Mouse (Mus musculus) myocyte (in vitro differentiated cells): ENCODE results near the gene Anks1b.

Source experiments
- MYOD1 ChIP-seq, 3 experiments: IDR thresholded peaks; one replicate each; pipeline ENCODE4 v1.6.1; 2011; ENCODE audit warnings: control low read depth in 2 of 3, low read depth in 2 of 3, mild to moderate bottlenecking in 2 of 3, moderate library complexity in 1 of 3; ENCODE audit not compliant: insufficient read length in 2 of 3, control insufficient read depth in 1 of 3
- POLR2A ChIP-seq: IDR thresholded peaks from one replicate; pipeline ENCODE4 v1.6.1; 2011; ENCODE audit warnings: low read depth, mild to moderate bottlenecking, control low read depth, moderate library complexity; ENCODE audit not compliant: insufficient read length
- TCF12 ChIP-seq: IDR thresholded peaks from one replicate; pipeline ENCODE4 v1.6.1; 2011; ENCODE audit warnings: mild to moderate bottlenecking, control low read depth; ENCODE audit not compliant: poor library complexity, insufficient read depth, severe bottlenecking

DNA sequence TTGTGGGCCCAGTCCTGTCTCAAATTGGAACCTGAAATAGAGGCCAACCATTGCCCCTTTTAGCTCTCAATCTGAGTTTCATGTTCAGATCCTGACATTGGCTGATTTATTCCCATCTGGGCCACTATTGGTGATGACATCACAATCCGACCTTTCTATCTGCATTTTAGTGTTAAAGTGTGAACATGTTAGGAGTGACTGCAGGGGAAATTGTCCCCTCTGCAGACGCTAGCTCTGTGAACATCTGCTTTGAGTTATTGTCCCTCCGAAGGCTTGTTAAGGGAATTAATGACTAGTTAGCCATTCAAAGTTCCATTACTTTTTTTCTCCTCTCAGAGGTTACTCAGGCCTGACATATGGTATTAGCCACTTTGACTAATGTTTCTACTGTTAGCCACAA lies 810.5 kb downstream of the Anks1b start:
- TF ChIP-seq POLR2A = no peak
- TF ChIP-seq MYOD1 (IDR thresholded peaks at IDR 0.05; ENCODE audit: control insufficient read depth in 1 of 3, insufficient read length in 2 of 3, low read depth in 2 of 3) = no peak
- no peak for TF ChIP-seq TCF12
